8 mouse cellular contexts compared by ENCODE assay signal in genomic region chr1:92473165-92474041, GRCm38 (mm10). TPM values are rescaled to one million over a fixed set of nuclear protein-coding genes. Genes with fewer than 3 reads are reported as not detected.
A peak's percentile ranks its signal among the peaks of the same experiment; 100 is the strongest.
DNase-seq lines count a peak whose midpoint lies in the region; ATAC-seq lines count a peak whose summit lies in the region.

Ndufa10 (minus strand) TSS chr1:92473860.

- peaks cover 6% of the 10 kb centered on the region for H3K36me3 ChIP-seq in lung, embryonic 16.5 days (ENCODE audit: control insufficient read depth, insufficient read depth, low read length)

- ATAC-seq in hematopoietic stem cell, adult 5-6 weeks (replicated peaks in 1 of 2; ENCODE audit: insufficient read depth in 1 of 2, low FRiP score in 2 of 2, low TSS enrichment in 1 of 2, low read depth in 1 of 2, poor library complexity in 2 of 2, severe bottlenecking in 2 of 2): peak; percentile 87 to 94
- peak; percentile 96 for ATAC-seq in lung, embryonic 16.5 days (ENCODE audit: low read depth)

- peak; percentile 87 for DNase-seq in MEL-GATA-1-ER (ENCODE audit: extremely low read depth, low read depth)
- peak; percentile 96 for DNase-seq in cerebellum, adult 8-10 months
- peak; percentile 93 for DNase-seq in forelimb bud, embryonic 11.5 days (ENCODE audit: low read depth, low spot score)
- DNase-seq in layer of hippocampus, adult 9-10 months (ENCODE audit: low spot score): peak; percentile 87
- DNase-seq in ovary, postnatal 10 days (ENCODE audit: low spot score): peak; percentile 94
- peak; percentile 87 to 97 for DNase-seq in thymus, postnatal 10 days (ENCODE audit: low spot score in 2 of 2)

- no peaks in the 10 kb centered on the region for H3K27me3 ChIP-seq in lung, embryonic 16.5 days (ENCODE audit: control insufficient read depth, insufficient read depth, low read depth, low read length)

- peak within 1 kb of the TSS; percentile 94 for H3K9ac ChIP-seq in lung, embryonic 16.5 days (ENCODE audit: low read length)

- H3K4me3 ChIP-seq in lung, embryonic 16.5 days (ENCODE audit: low read length): peak within 1 kb of the TSS; percentile 81

- H3K27ac ChIP-seq in lung, embryonic 16.5 days (ENCODE audit: low read length): peak within 1 kb of the TSS; percentile 69

- 1% methylated on average over 67 of the region's 67 CpGs for WGBS in lung, embryonic 16.5 days

- H3K4me2 ChIP-seq in lung, embryonic 16.5 days (ENCODE audit: low read depth, low read length): peak within 1 kb of the TSS; percentile 91

- H3K4me1 ChIP-seq in lung, embryonic 16.5 days (replicated peaks; ENCODE audit: control insufficient read depth, insufficient read depth, low read length): peaks cover 10% of the 10 kb centered on the region

- H3K9me3 ChIP-seq in lung, embryonic 16.5 days (ENCODE audit: control insufficient read depth, low read length): no peaks in the 10 kb centered on the region

RNA-seq across cellular contexts. Expression of gene Ndufa10, which starts in this region (rescaled TPM):
- 84.7 and 94.9 TPM in 2 replicates for total RNA-seq in hematopoietic stem cell, adult 5-6 weeks (2017)
- 244 and 267 TPM in 2 replicates for polyA plus RNA-seq in lung, embryonic 16.5 days (2015; fragmentation: Nextera tagmentation; extraction: Ambion mirVana)

Comparison
In these comparisons a context has a peak if more than half of its experiments do, and no peak if none do; other contexts are left out.
1. Peak in every context shown above with its lines: DNase-seq, ATAC-seq, H3K4me3 ChIP-seq and H3K27ac ChIP-seq.